Mouse (Mus musculus) Muller cell, postnatal 12 days (primary cell): Measurements from ENCODE around the gene Prkacb.

Experiments
- DNase-seq: peaks from one replicate; pipeline ENCODE4 v3.0.0-alpha.2; 2015; ENCODE audit errors: inconsistent ontology term

Prkacb gene

GRCm38 (mm10) chr3:146731499-146731898 is 81.3 kb downstream of the Prkacb start:
- no peak for DNase-seq

GRCm38 (mm10) chr3:146723037-146723436 is 89.8 kb downstream of the Prkacb start:
- DNase-seq: peak; percentile 84

GRCm38 (mm10) chr3:146719696-146720095 is 93.1 kb downstream of the Prkacb start:
- DNase-seq: no peak

- DNase-seq: peak; percentile 67
Measured at GRCm38 (mm10) chr3:146718251-146718650, 94.5 kb downstream of the Prkacb start.

- no peak for DNase-seq
Measured at GRCm38 (mm10) chr3:146712305-146712704, 100.5 kb downstream of the Prkacb start.

- no peak for DNase-seq
Measured at GRCm38 (mm10) chr3:146711559-146711958, 101.2 kb downstream of the Prkacb start.

GRCm38 (mm10) chr3:146711084-146711483 is 101.7 kb downstream of the Prkacb start:
- DNase-seq: no peak

- peak; percentile 54 for DNase-seq
Measured at GRCm38 (mm10) chr3:146709086-146709485, 103.7 kb downstream of the Prkacb start.

GRCm38 (mm10) chr3:146708381-146708780 is 104.4 kb downstream of the Prkacb start:
- no peak for DNase-seq

GRCm38 (mm10) chr3:146704099-146704498 is 108.7 kb downstream of the Prkacb start:
- DNase-seq: no peak

GRCm38 (mm10) chr3:146700051-146700450 is 112.7 kb downstream of the Prkacb start:
- DNase-seq: no peak

GRCm38 (mm10) chr3:146698982-146699381 is 113.8 kb downstream of the Prkacb start:
- peak; percentile 48 for DNase-seq

- DNase-seq: no peak
Measured at GRCm38 (mm10) chr3:146692547-146692946, 120.2 kb downstream of the Prkacb start.

- no peak for DNase-seq
Measured at GRCm38 (mm10) chr3:146687121-146687725, 125.6 kb downstream of the Prkacb start.

GRCm38 (mm10) chr3:146686428-146686827 is 126.4 kb downstream of the Prkacb start:
- DNase-seq: no peak

GRCm38 (mm10) chr3:146684811-146685675 is 127.7 kb downstream of the Prkacb start, which contains the start of gene Samd13:
TSS of gene Samd13 (minus strand) at chr3:146685592.
- peak; percentile 57 for DNase-seq

- no peak for DNase-seq
Measured at GRCm38 (mm10) chr3:146683095-146683494, 129.7 kb downstream of the Prkacb start.

- DNase-seq: no peak
Measured at GRCm38 (mm10) chr3:146682140-146682651, 130.6 kb downstream of the Prkacb start.

- no peak for DNase-seq
Measured at GRCm38 (mm10) chr3:146681696-146682095, 131.1 kb downstream of the Prkacb start.

GRCm38 (mm10) chr3:146680625-146681024 is 132.2 kb downstream of the Prkacb start:
- no peak for DNase-seq

- no peak for DNase-seq
Measured at GRCm38 (mm10) chr3:146679646-146680045, 133.1 kb downstream of the Prkacb start.
